Mouse (Mus musculus) ES-Bruce4 (cell line): Measurements from ENCODE around the gene Cdk2.

Experiments
- CTCF ChIP-seq: IDR thresholded peaks from one replicate; pipeline ENCODE4 v1.8.1; 2011; ENCODE audit warnings: low read depth, low read length
- EP300 ChIP-seq: IDR thresholded peaks from 2 replicates; pipeline ENCODE4 v1.6.1; 2011; ENCODE audit warnings: low read depth, low read length; ENCODE audit not compliant: insufficient read depth
- POLR2A ChIP-seq: IDR thresholded peaks from one replicate; pipeline ENCODE4 v1.8.1; 2011; ENCODE audit warnings: low read length; ENCODE audit not compliant: insufficient read depth

DNA sequence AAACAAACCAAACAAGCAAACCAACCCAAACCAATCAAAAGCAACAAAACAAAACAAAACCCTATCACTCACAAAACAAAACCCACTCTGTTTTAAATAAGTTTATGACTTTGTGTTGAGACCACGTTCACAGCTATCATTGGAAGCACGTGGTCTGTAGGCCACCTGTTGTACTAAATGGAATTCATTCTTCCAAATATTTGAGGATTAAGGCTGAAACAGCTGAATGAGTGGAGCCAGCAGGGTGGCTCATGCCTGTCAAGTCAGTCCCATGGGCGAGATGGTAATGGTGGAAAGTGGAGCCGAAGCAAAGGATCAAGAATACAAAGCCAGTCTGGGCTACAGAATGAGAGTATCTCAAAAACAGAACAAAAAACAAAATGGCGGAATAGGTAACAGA lies 4.1 kb downstream of the Cdk2 start:
- TF ChIP-seq POLR2A (no peak), CTCF (no peak), EP300 (no peak)
